Mouse (Mus musculus): ENCODE data around the gene Rassf10. TPM values are rescaled to one million over a fixed set of nuclear protein-coding genes. Genes with fewer than 3 reads are reported as not detected.

Rassf10 gene
- polyA plus RNA-seq, 1 experiment from 2014 or later = 3.9 TPM

GRCm38 (mm10) chr7:112956961-112957360, 3.2 kb downstream of the Rassf10 start:
- Histone ChIP-seq H3K4me3 (ENCODE audit: control insufficient read depth in 1 of 2, insufficient read depth in 1 of 2, low read depth in 1 of 2, low read length in 2 of 2) (peak overlapping the region; percentile 16 to 59; a peak in 2 of 4 replicates), H3K9me3 (ENCODE audit: control insufficient read depth, low read length) (no peaks in the 10 kb centered on the region), H3K9ac (ENCODE audit: low read length) (peak overlapping the region; percentile 2; the same call in 1 of the 2 replicates), H3K36me3 (ENCODE audit: control insufficient read depth, insufficient read depth, low read length) (no peaks in the 10 kb centered on the region), H3K27me3 (ENCODE audit: control insufficient read depth, insufficient read depth, low read length) (peaks cover 16% of the 10 kb centered on the region), H3K4me2 (ENCODE audit: low read length) (peak overlapping the region; percentile 96), H3K27ac (replicated peaks in 1 of 2; ENCODE audit: control insufficient read depth in 1 of 2, insufficient read depth in 1 of 2, low read depth in 2 of 2, low read length in 2 of 2) (0 out of 4 replicates have a peak overlapping the region, but pooled peaks have one; percentile 6 to 22), H3K4me1 (ENCODE audit: control insufficient read depth in 2 of 2, insufficient read depth in 2 of 2, low read length in 2 of 2) (peaks cover 2 to 12% of the 10 kb centered on the region in 2 experiments; a peak in 3 of 4 replicates)
- WGBS = 44% methylated on average over 7 of the region's 7 CpGs
- no peak; the same call in 1 of the 2 replicates for ATAC-seq (ENCODE audit: insufficient number of reproducible peaks, insufficient read depth, low FRiP score, low read depth)

- H3K27ac ChIP-seq (replicated peaks in 1 of 2; ENCODE audit: control insufficient read depth in 1 of 2, insufficient read depth in 1 of 2, low read depth in 2 of 2, low read length in 2 of 2) = no peak overlapping the region
- no peak overlapping the region for H3K9ac ChIP-seq (ENCODE audit: low read length)
- H3K27me3 ChIP-seq (ENCODE audit: control insufficient read depth, insufficient read depth, low read length) = peaks cover 16% of the 10 kb centered on the region
- peaks cover 2 to 12% of the 10 kb centered on the region in 2 experiments; a peak in 3 of 4 replicates for H3K4me1 ChIP-seq (ENCODE audit: control insufficient read depth in 2 of 2, insufficient read depth in 2 of 2, low read length in 2 of 2)
- H3K9me3 ChIP-seq (ENCODE audit: control insufficient read depth, low read length) = no peaks in the 10 kb centered on the region
- peak overlapping the region; percentile 96 for H3K4me2 ChIP-seq (ENCODE audit: low read length)
- H3K4me3 ChIP-seq (ENCODE audit: control insufficient read depth in 1 of 2, insufficient read depth in 1 of 2, low read depth in 1 of 2, low read length in 2 of 2) = no peak overlapping the region
- ATAC-seq (ENCODE audit: insufficient number of reproducible peaks, insufficient read depth, low FRiP score, low read depth) = no peak
- 68% methylated on average over 6 of the region's 6 CpGs for WGBS
- H3K36me3 ChIP-seq (ENCODE audit: control insufficient read depth, insufficient read depth, low read length) = no peaks in the 10 kb centered on the region
Observed at GRCm38 (mm10) chr7:112957630-112958029, 3.9 kb downstream of the Rassf10 start.

- no peak overlapping the region for H3K27ac ChIP-seq (replicated peaks in 1 of 2; ENCODE audit: control insufficient read depth in 1 of 2, insufficient read depth in 1 of 2, low read depth in 2 of 2, low read length in 2 of 2)
- WGBS = 61% methylated on average over 6 of the region's 6 CpGs
Observed at GRCm38 (mm10) chr7:112966382-112966781, 12.6 kb downstream of the Rassf10 start.

GRCm38 (mm10) chr7:112966786-112967185, 13.0 kb downstream of the Rassf10 start:
- ATAC-seq (ENCODE audit: insufficient number of reproducible peaks, insufficient read depth, low FRiP score, low read depth) = no peak
- peaks cover 9% of the 10 kb centered on the region for H3K9me3 ChIP-seq (ENCODE audit: control insufficient read depth, low read length)
- H3K4me1 ChIP-seq (ENCODE audit: control insufficient read depth in 2 of 2, insufficient read depth in 2 of 2, low read length in 2 of 2) = no peaks in the 10 kb centered on the region
- WGBS = 49% methylated on average over 3 of the region's 3 CpGs
- H3K36me3 ChIP-seq (ENCODE audit: control insufficient read depth, insufficient read depth, low read length) = no peaks in the 10 kb centered on the region
- no peaks in the 10 kb centered on the region for H3K27me3 ChIP-seq (ENCODE audit: control insufficient read depth, insufficient read depth, low read length)
- H3K27ac ChIP-seq (replicated peaks in 1 of 2; ENCODE audit: control insufficient read depth in 1 of 2, insufficient read depth in 1 of 2, low read depth in 2 of 2, low read length in 2 of 2) = no peak overlapping the region
- no peak overlapping the region for H3K4me2 ChIP-seq (ENCODE audit: low read length)
- no peak overlapping the region for H3K4me3 ChIP-seq (ENCODE audit: control insufficient read depth in 1 of 2, insufficient read depth in 1 of 2, low read depth in 1 of 2, low read length in 2 of 2)
- no peak overlapping the region for H3K9ac ChIP-seq (ENCODE audit: low read length)

More at GRCm38 (mm10) chr7:112966382-112966781, 12.6 kb downstream of the Rassf10 start:
- no peak for ATAC-seq (ENCODE audit: insufficient number of reproducible peaks, insufficient read depth, low FRiP score, low read depth)
- H3K9me3 ChIP-seq (ENCODE audit: control insufficient read depth, low read length) = peaks cover 9% of the 10 kb centered on the region
- no peak overlapping the region for H3K4me2 ChIP-seq (ENCODE audit: low read length)
- H3K4me1 ChIP-seq (ENCODE audit: control insufficient read depth in 2 of 2, insufficient read depth in 2 of 2, low read length in 2 of 2) = no peaks in the 10 kb centered on the region
- H3K27me3 ChIP-seq (ENCODE audit: control insufficient read depth, insufficient read depth, low read length) = no peaks in the 10 kb centered on the region
- H3K36me3 ChIP-seq (ENCODE audit: control insufficient read depth, insufficient read depth, low read length) = no peaks in the 10 kb centered on the region
- H3K9ac ChIP-seq (ENCODE audit: low read length) = no peak overlapping the region
- H3K4me3 ChIP-seq (ENCODE audit: control insufficient read depth in 1 of 2, insufficient read depth in 1 of 2, low read depth in 1 of 2, low read length in 2 of 2) = no peak overlapping the region

- H3K27ac ChIP-seq (replicated peaks in 1 of 2; ENCODE audit: control insufficient read depth in 1 of 2, insufficient read depth in 1 of 2, low read depth in 2 of 2, low read length in 2 of 2) = no peak overlapping the region
Observed at GRCm38 (mm10) chr7:112983316-112983715, 29.6 kb downstream of the Rassf10 start.

GRCm38 (mm10) chr7:112984704-112985577, 31.2 kb downstream of the Rassf10 start:
- no peaks in the 10 kb centered on the region for H3K9me3 ChIP-seq (ENCODE audit: control insufficient read depth, low read length)
- ATAC-seq (ENCODE audit: insufficient number of reproducible peaks, insufficient read depth, low FRiP score, low read depth) = no peak
- H3K9ac ChIP-seq (ENCODE audit: low read length) = no peak overlapping the region
- no peaks in the 10 kb centered on the region for H3K36me3 ChIP-seq (ENCODE audit: control insufficient read depth, insufficient read depth, low read length)
- WGBS = 32% methylated on average over 17 of the region's 17 CpGs
- no peaks in the 10 kb centered on the region for H3K27me3 ChIP-seq (ENCODE audit: control insufficient read depth, insufficient read depth, low read length)
- H3K27ac ChIP-seq (replicated peaks in 1 of 2; ENCODE audit: control insufficient read depth in 1 of 2, insufficient read depth in 1 of 2, low read depth in 2 of 2, low read length in 2 of 2) = no peak overlapping the region
- H3K4me1 ChIP-seq (ENCODE audit: control insufficient read depth in 2 of 2, insufficient read depth in 2 of 2, low read length in 2 of 2) = peaks cover 5 to 11% of the 10 kb centered on the region in 2 experiments
- H3K4me3 ChIP-seq (ENCODE audit: control insufficient read depth in 1 of 2, insufficient read depth in 1 of 2, low read depth in 1 of 2, low read length in 2 of 2) = no peak overlapping the region
- H3K4me2 ChIP-seq (ENCODE audit: low read length) = no peak overlapping the region

More at GRCm38 (mm10) chr7:112983316-112983715, 29.6 kb downstream of the Rassf10 start:
- H3K36me3 ChIP-seq (ENCODE audit: control insufficient read depth, insufficient read depth, low read length) = no peaks in the 10 kb centered on the region
- no peak overlapping the region for H3K4me3 ChIP-seq (ENCODE audit: control insufficient read depth in 1 of 2, insufficient read depth in 1 of 2, low read depth in 1 of 2, low read length in 2 of 2)
- 56% methylated on average over 5 of the region's 5 CpGs for WGBS
- H3K27me3 ChIP-seq (ENCODE audit: control insufficient read depth, insufficient read depth, low read length) = no peaks in the 10 kb centered on the region
- no peak overlapping the region for H3K4me2 ChIP-seq (ENCODE audit: low read length)
- H3K9ac ChIP-seq (ENCODE audit: low read length) = no peak overlapping the region
- peaks cover 5 to 11% of the 10 kb centered on the region in 2 experiments for H3K4me1 ChIP-seq (ENCODE audit: control insufficient read depth in 2 of 2, insufficient read depth in 2 of 2, low read length in 2 of 2)
- ATAC-seq (ENCODE audit: insufficient number of reproducible peaks, insufficient read depth, low FRiP score, low read depth) = no peak
- no peaks in the 10 kb centered on the region for H3K9me3 ChIP-seq (ENCODE audit: control insufficient read depth, low read length)

- H3K4me1 ChIP-seq (ENCODE audit: control insufficient read depth in 2 of 2, insufficient read depth in 2 of 2, low read length in 2 of 2) = peaks cover 5 to 11% of the 10 kb centered on the region in 2 experiments
- H3K4me3 ChIP-seq (ENCODE audit: control insufficient read depth in 1 of 2, insufficient read depth in 1 of 2, low read depth in 1 of 2, low read length in 2 of 2) = no peak overlapping the region
- H3K4me2 ChIP-seq (ENCODE audit: low read length) = no peak overlapping the region
- WGBS = 71% methylated on average over 8 of the region's 8 CpGs
- ATAC-seq (ENCODE audit: insufficient number of reproducible peaks, insufficient read depth, low FRiP score, low read depth) = no peak
- H3K9ac ChIP-seq (ENCODE audit: low read length) = no peak overlapping the region
- H3K27me3 ChIP-seq (ENCODE audit: control insufficient read depth, insufficient read depth, low read length) = no peaks in the 10 kb centered on the region
- no peaks in the 10 kb centered on the region for H3K36me3 ChIP-seq (ENCODE audit: control insufficient read depth, insufficient read depth, low read length)
- no peak overlapping the region for H3K27ac ChIP-seq (replicated peaks in 1 of 2; ENCODE audit: control insufficient read depth in 1 of 2, insufficient read depth in 1 of 2, low read depth in 2 of 2, low read length in 2 of 2)
- H3K9me3 ChIP-seq (ENCODE audit: control insufficient read depth, low read length) = 0 out of 2 replicates have a peak, but pooled peaks cover 3% of the 10 kb centered on the region
Observed at GRCm38 (mm10) chr7:112985578-112985949, 31.8 kb downstream of the Rassf10 start.

All from heart, embryonic 14.5 days (tissue).